Mouse (Mus musculus): ENCODE measurements around the gene Gm10553.
"Not testable (repeated sequence)": the region's sequence is repeated elsewhere in the genome, so short reads cannot be mapped to it uniquely, and the experiment has no call there.

DNA sequence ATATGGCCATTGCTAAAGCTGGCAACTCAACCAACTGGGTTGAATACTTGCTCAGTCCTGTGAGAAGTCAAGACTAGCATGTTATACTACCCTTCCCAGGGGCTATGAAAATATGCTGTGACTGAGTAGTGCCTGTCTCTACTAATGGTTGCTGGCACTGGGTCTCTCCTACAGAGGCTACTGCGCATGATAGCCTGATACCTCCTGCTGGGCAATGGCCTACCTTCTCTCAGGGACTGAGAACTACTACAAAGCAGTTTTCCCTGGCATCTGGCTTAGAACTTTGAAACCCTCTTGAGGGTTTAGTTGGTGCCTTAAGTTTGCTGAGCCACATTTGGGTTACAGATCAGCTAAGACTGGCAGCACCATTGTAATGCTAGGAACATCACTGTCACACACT lies 13.8 kb upstream of the Gm10553 start:
- TF ChIP-seq CTCF, EP300 (IDR thresholded peaks at IDR 0.05; ENCODE audit: low read depth): not testable (repeated sequence)

All from heart, postnatal 0 days (tissue).